Mouse (Mus musculus): ENCODE measurements at regions not wholly inside any gene's neighbourhood (a gene's known extent, or its start where the extent isn't known, plus 50 kb on each side); places are given as distances from the start of the nearest gene placed in this dataset.
"Not testable (repeated sequence)": the region's sequence is repeated elsewhere in the genome, so short reads cannot be mapped to it uniquely, and the experiment has no call there.

GRCm38 (mm10) chr10:30359051-30359450 is 158.7 kb upstream of the Cenpw start:
- no peaks in the 10 kb centered on the region for H3K9me3 ChIP-seq (replicated peaks)
- no peak overlapping the region for H3K9ac ChIP-seq
- no peaks in the 10 kb centered on the region for H3K36me3 ChIP-seq
- H3K4me3 ChIP-seq (replicated peaks): no peak overlapping the region
- H3K4me2 ChIP-seq: no peak overlapping the region
- no peaks in the 10 kb centered on the region for H3K27me3 ChIP-seq
- 98% methylated on average over 1 of the region's 1 CpGs for WGBS
- H3K4me1 ChIP-seq: no peaks in the 10 kb centered on the region
- H3K27ac ChIP-seq: no peak overlapping the region
- no peak for ATAC-seq (replicated peaks; ENCODE audit: low FRiP score)

GRCm38 (mm10) chr10:30342965-30343478 is 142.7 kb upstream of the Cenpw start:
- H3K4me3 ChIP-seq (replicated peaks): no peak overlapping the region
- no peaks in the 10 kb centered on the region for H3K36me3 ChIP-seq
- no peaks in the 10 kb centered on the region for H3K9me3 ChIP-seq (replicated peaks)
- no peak overlapping the region for H3K27ac ChIP-seq
- 78% methylated on average over 3 of the region's 3 CpGs for WGBS
- H3K27me3 ChIP-seq: no peaks in the 10 kb centered on the region
- no peak overlapping the region for H3K9ac ChIP-seq
- H3K4me1 ChIP-seq: no peaks in the 10 kb centered on the region
- H3K4me2 ChIP-seq: no peak overlapping the region
- no peak for ATAC-seq (replicated peaks; ENCODE audit: low FRiP score)

GRCm38 (mm10) chr10:30328334-30329014 is 128.1 kb upstream of the Cenpw start:
- Histone ChIP-seq H3K27ac (peak overlapping the region; percentile 81), H3K27me3 (no peaks in the 10 kb centered on the region), H3K9me3 (replicated peaks) (no peaks in the 10 kb centered on the region), H3K4me2 (peak overlapping the region; percentile 15), H3K4me1 (peaks cover 22% of the 10 kb centered on the region), H3K36me3 (no peaks in the 10 kb centered on the region), H3K9ac (no peak overlapping the region), H3K4me3 (replicated peaks) (no peak overlapping the region)
- WGBS: 29% methylated on average over 10 of the region's 10 CpGs
- ATAC-seq (replicated peaks; ENCODE audit: low FRiP score): peak; percentile 66

GRCm38 (mm10) chr10:30327849-30328248 is 127.5 kb upstream of the Cenpw start:
- H3K4me1 ChIP-seq: peaks cover 22% of the 10 kb centered on the region
- H3K4me3 ChIP-seq (replicated peaks): no peak overlapping the region
- H3K9me3 ChIP-seq (replicated peaks): no peaks in the 10 kb centered on the region
- no peaks in the 10 kb centered on the region for H3K36me3 ChIP-seq
- H3K9ac ChIP-seq: no peak overlapping the region
- WGBS: 29% methylated on average over 8 of the region's 8 CpGs
- H3K4me2 ChIP-seq: peak overlapping the region; percentile 39; the same call in 1 of the 2 replicates
- no peaks in the 10 kb centered on the region for H3K27me3 ChIP-seq
- 0 out of 2 replicates have a peak overlapping the region, but pooled peaks have one; percentile 41 for H3K27ac ChIP-seq
- peak; percentile 94 for ATAC-seq (replicated peaks; ENCODE audit: low FRiP score)

- H3K4me2 ChIP-seq: no peak overlapping the region
- H3K9ac ChIP-seq: no peak overlapping the region
- H3K4me3 ChIP-seq (replicated peaks): no peak overlapping the region
- H3K36me3 ChIP-seq: no peaks in the 10 kb centered on the region
- H3K9me3 ChIP-seq (replicated peaks): no peaks in the 10 kb centered on the region
- H3K27ac ChIP-seq: peak overlapping the region; percentile 41; the same call in 1 of the 2 replicates
- ATAC-seq (replicated peaks; ENCODE audit: low FRiP score): no peak
- 59% methylated on average over 1 of the region's 1 CpGs for WGBS
- peaks cover 22% of the 10 kb centered on the region for H3K4me1 ChIP-seq
- no peaks in the 10 kb centered on the region for H3K27me3 ChIP-seq
These were observed 126.5 kb upstream of the Cenpw start for GRCm38 (mm10) chr10:30326861-30327260.

GRCm38 (mm10) chr10:30295871-30296270 is 95.5 kb upstream of the Cenpw start:
- not testable (repeated sequence) for H3K27ac ChIP-seq; H3K36me3 ChIP-seq; ATAC-seq (replicated peaks; ENCODE audit: low FRiP score); H3K9me3 ChIP-seq (replicated peaks); H3K4me2 ChIP-seq; H3K4me1 ChIP-seq; H3K4me3 ChIP-seq (replicated peaks); H3K27me3 ChIP-seq; H3K9ac ChIP-seq
- WGBS: 80% methylated on average over 3 of the region's 7 CpGs

- no peak overlapping the region for H3K4me2 ChIP-seq
- ATAC-seq (replicated peaks; ENCODE audit: low FRiP score): no peak; the same call in 1 of the 2 replicates
- no peaks in the 10 kb centered on the region for H3K36me3 ChIP-seq
- H3K9ac ChIP-seq: no peak overlapping the region
- H3K4me3 ChIP-seq (replicated peaks): no peak overlapping the region
- H3K27me3 ChIP-seq: no peaks in the 10 kb centered on the region
- no peak overlapping the region for H3K27ac ChIP-seq
- H3K9me3 ChIP-seq (replicated peaks): peaks cover 2% of the 10 kb centered on the region; the same call in 1 of the 2 replicates
- WGBS: 71% methylated on average over 2 of the region's 2 CpGs
- H3K4me1 ChIP-seq: peaks cover 11% of the 10 kb centered on the region
These were observed 81.3 kb upstream of the Cenpw start for GRCm38 (mm10) chr10:30281666-30282065.

GRCm38 (mm10) chr10:30280451-30280850 is 80.1 kb upstream of the Cenpw start:
- Histone ChIP-seq H3K4me1 (peaks cover 11% of the 10 kb centered on the region), H3K4me2 (0 out of 2 replicates have a peak overlapping the region, but pooled peaks have one; percentile 14), H3K9ac (no peak overlapping the region), H3K9me3 (replicated peaks) (peaks cover 2% of the 10 kb centered on the region; the same call in 1 of the 2 replicates), H3K4me3 (replicated peaks) (no peak overlapping the region), H3K27me3 (no peaks in the 10 kb centered on the region), H3K27ac (peak overlapping the region; percentile 64), H3K36me3 (no peaks in the 10 kb centered on the region)
- ATAC-seq (replicated peaks; ENCODE audit: low FRiP score): peak; percentile 80
- 22% methylated on average over 1 of the region's 1 CpGs for WGBS

- peak overlapping the region; percentile 64 for H3K27ac ChIP-seq
- no peaks in the 10 kb centered on the region for H3K36me3 ChIP-seq
- ATAC-seq (replicated peaks; ENCODE audit: low FRiP score): peak; percentile 93
- H3K9ac ChIP-seq: no peak overlapping the region
- H3K4me2 ChIP-seq: 0 out of 2 replicates have a peak overlapping the region, but pooled peaks have one; percentile 14
- H3K27me3 ChIP-seq: no peaks in the 10 kb centered on the region
- peaks cover 11% of the 10 kb centered on the region for H3K4me1 ChIP-seq
- no peak overlapping the region for H3K4me3 ChIP-seq (replicated peaks)
- WGBS: 11% methylated on average over 3 of the region's 3 CpGs
- peaks cover 2% of the 10 kb centered on the region; the same call in 1 of the 2 replicates for H3K9me3 ChIP-seq (replicated peaks)
These were observed 79.6 kb upstream of the Cenpw start for GRCm38 (mm10) chr10:30279978-30280377.

GRCm38 (mm10) chr10:30278987-30279386 is 78.6 kb upstream of the Cenpw start:
- Histone ChIP-seq H3K4me1 (peaks cover 11% of the 10 kb centered on the region), H3K27me3 (no peaks in the 10 kb centered on the region), H3K36me3 (no peaks in the 10 kb centered on the region), H3K4me3 (replicated peaks) (no peak overlapping the region), H3K9me3 (replicated peaks) (peaks cover 2% of the 10 kb centered on the region; the same call in 1 of the 2 replicates), H3K27ac (no peak overlapping the region), H3K9ac (no peak overlapping the region), H3K4me2 (no peak overlapping the region)
- ATAC-seq (replicated peaks; ENCODE audit: low FRiP score): no peak

- no peaks in the 10 kb centered on the region for H3K27me3 ChIP-seq
- WGBS: 41% methylated on average over 4 of the region's 4 CpGs
These were observed 64.8 kb upstream of the Cenpw start for GRCm38 (mm10) chr10:30265129-30265528.

GRCm38 (mm10) chr10:30259716-30260115 is 59.4 kb upstream of the Cenpw start:
- 71% methylated on average over 3 of the region's 3 CpGs for WGBS
- H3K4me2 ChIP-seq: no peak overlapping the region
- no peaks in the 10 kb centered on the region for H3K9me3 ChIP-seq (replicated peaks)
- no peak overlapping the region for H3K9ac ChIP-seq
- no peak for ATAC-seq (replicated peaks; ENCODE audit: low FRiP score)
- no peaks in the 10 kb centered on the region for H3K36me3 ChIP-seq
- no peak overlapping the region for H3K4me3 ChIP-seq (replicated peaks)
- no peak overlapping the region for H3K27ac ChIP-seq
- H3K4me1 ChIP-seq: no peaks in the 10 kb centered on the region
- no peaks in the 10 kb centered on the region for H3K27me3 ChIP-seq

More at GRCm38 (mm10) chr10:30265129-30265528, 64.8 kb upstream of the Cenpw start:
- peak; percentile 52 for ATAC-seq (replicated peaks; ENCODE audit: low FRiP score)
- no peak overlapping the region for H3K9ac ChIP-seq
- no peak overlapping the region for H3K4me3 ChIP-seq (replicated peaks)
- H3K27ac ChIP-seq: no peak overlapping the region
- H3K4me2 ChIP-seq: no peak overlapping the region
- H3K9me3 ChIP-seq (replicated peaks): no peaks in the 10 kb centered on the region
- H3K36me3 ChIP-seq: no peaks in the 10 kb centered on the region
- no peaks in the 10 kb centered on the region for H3K4me1 ChIP-seq

Measured in kidney, embryonic 15.5 days (tissue).